Mouse (Mus musculus): ENCODE results near the gene Rxra. TPM values are rescaled to one million over a fixed set of nuclear protein-coding genes. Genes with fewer than 3 reads are reported as not detected.

The Rxra gene
- polyA plus RNA-seq, 1 experiment: 16.0 TPM

DNA sequence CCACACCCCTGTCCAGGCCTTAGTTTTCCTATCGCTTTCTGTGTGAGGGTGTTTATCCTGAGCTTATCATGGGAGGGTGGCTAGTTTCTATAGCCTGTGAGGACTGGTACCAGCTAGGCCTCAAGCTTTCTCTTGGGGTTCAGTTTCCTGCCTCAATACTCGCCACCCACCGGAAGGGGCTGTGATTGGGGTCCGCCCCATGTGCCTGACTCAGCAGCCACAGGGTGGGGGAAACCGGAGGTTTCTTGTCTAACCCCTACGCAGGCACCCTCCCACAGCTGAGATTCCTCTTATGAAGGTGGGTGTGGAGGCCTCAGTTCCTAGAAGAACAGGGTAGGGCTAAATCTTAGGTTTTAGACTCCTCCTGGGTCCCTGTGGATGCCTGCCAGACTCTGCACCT, 17.4 kb downstream of the Rxra start:
- DNase-seq (ENCODE audit: extremely low spot score in 1 of 2, low spot score in 1 of 2): no peak

DNA sequence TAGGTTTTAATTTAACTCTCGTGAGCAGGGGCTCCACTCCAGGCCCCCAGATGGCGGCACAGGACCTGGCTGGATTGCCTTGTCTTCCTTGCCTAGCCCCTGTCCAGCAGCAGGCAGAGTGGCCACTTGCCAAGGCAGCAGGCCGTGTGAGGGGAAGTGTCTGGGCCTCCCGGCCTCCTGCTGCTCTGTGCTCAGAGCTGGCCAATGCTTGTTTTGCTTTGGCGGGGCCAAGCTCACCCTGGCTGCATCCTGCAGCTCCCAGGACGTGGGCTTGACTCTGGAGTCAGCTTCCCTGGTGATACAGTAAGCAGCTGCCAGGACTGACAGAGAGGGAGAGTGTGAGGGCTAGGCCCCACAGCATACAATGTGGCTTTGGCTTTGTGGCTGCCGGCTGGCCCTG, 23.3 kb downstream of the Rxra start:
- peak; percentile 19 to 56 for DNase-seq (ENCODE audit: extremely low spot score in 1 of 2, low spot score in 1 of 2)

DNA sequence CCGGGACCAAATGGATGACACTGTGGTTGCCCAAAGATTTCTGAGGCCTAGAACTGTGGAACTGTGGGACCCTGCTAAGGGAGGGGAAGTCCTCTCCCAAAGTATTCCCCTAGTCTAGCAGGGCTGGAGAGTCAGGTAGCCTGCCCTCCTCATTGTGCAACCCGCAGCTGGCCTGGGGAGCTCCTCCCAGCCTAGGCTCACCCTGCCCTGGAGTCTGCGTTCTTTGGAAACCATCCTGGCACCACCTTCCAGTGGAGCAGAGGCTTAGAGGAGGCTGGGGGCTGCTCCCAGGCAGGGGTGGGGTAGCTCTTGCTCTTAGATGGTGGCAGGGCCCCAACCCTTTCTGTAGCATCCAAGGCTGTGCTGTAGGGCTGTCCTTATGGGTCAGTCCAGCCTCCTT, 26.0 kb downstream of the Rxra start:
- no peak for DNase-seq (ENCODE audit: extremely low spot score in 1 of 2, low spot score in 1 of 2)

DNA sequence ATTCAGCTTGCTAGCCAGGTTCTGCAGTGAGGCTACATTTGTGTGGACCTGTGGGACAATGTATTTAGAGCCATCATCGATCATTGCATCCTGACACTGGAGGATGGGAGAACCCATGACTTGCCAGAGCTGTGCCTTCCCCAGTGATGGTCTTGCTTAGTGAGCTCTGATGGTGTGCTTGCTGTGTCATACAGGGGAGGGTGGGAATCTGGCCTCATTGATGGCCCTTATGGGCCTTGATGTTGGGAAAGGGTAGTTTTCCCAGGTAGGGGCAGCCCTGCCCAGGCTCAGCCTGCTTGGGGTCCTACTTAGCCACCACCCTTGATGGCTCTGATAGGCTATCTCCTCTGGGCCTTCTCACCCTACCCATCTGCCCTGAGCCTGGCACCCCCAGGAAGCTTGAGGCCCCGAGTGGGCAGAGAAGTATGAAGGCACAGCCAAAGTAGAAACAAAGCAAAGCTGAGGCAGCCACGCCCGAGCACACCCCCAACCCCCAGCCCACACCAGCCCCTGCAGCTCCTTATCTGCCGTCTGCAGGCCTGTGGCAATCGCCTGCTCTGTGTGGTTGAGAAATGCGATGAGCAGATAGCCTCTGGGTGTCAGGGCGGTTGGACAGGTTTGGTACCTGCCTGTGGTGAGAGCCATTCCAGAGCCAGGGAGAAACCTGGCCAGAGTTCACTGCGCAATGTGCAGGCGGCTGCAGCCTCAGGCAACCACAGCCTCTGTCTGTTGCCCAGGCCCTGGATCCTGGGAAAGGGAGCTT, 26.8 kb downstream of the Rxra start:
- DNase-seq (ENCODE audit: extremely low spot score in 1 of 2, low spot score in 1 of 2): no peak

DNA sequence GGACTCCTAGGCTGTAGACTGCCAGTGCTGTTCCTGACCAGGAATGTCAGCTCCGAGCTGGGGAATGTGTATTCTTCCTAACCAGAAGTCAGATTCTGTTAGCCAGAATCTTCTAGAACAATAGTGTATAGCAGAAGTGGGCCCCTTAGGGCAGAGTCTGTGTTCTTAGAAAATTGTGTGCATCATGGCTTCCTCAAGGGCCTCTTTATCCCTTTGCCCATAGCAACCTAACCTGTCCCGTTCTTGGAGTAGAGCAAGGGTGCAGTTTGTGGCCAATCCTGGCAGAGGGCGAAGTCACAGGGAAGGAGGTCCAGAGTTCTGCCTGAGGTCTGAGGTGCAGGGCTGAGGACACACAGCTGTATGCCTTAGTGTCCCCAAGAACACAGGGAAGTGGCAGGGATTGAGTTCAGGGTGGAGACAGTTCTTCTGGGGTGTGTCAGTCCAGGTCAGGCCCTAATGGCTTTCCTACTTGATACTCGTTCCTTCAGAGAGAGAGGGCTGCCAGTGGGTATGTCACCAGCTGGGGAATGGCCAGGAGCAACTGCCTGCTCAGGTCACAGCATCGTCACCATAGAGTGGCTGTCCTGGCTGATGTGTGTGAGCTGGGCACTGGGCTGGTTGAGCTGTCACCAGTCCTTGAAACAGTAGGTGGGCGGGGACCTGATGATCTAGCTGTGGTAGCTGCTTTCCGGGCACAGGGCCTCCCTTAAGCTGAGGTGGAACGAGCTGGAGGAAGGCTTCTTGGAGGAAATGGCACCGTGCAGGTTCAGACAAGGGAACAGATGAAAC, 27.8 kb downstream of the Rxra start:
- DNase-seq (ENCODE audit: extremely low spot score in 1 of 2, low spot score in 1 of 2): no peak

DNA sequence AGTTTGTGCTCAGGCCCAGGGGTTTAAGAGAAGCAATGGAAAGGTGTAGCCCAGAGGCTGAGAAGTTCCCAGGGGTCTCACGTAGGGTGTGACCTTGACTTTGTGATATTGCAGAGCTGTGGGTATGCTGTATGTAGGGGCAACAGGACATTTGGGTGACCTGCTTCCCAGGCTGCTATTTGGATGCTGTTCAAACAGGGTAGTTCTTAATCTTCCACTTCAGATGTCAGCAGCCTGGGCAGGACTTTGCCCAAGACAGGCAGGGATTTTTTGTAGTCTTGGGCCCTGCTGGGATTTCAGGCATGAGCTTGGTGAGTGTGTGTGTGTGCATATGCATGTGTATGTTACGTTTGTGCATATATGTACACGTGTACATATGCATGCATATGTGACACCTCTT, 28.4 kb downstream of the Rxra start:
- no peak for DNase-seq (ENCODE audit: extremely low spot score in 1 of 2, low spot score in 1 of 2)

DNA sequence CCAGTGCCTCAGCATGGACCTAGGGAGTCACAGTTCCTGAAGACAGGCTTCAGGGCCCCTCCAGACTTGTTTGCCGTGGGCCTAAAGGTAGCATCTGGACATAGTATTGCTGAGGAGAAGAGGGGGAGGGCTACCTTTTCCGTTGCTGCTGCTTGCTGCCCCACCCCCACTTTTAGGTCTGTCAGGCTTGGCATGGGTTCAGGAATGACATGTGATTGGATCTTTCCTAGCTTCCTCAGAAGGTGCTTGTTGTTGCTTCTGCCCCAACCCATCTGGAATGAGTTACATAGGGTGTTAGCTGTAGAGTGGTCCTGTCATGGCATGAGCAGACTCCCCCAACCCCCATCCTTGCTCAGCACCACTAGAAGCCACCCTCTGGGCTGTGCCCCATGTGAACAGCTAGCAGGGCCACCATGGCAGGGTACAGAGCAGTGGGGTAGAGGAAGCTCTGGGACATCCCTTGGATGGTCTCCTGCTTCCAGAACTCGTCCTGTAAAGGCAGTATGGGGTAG, 34.7 kb downstream of the Rxra start:
- no peak for DNase-seq (ENCODE audit: extremely low spot score in 1 of 2, low spot score in 1 of 2)

DNA sequence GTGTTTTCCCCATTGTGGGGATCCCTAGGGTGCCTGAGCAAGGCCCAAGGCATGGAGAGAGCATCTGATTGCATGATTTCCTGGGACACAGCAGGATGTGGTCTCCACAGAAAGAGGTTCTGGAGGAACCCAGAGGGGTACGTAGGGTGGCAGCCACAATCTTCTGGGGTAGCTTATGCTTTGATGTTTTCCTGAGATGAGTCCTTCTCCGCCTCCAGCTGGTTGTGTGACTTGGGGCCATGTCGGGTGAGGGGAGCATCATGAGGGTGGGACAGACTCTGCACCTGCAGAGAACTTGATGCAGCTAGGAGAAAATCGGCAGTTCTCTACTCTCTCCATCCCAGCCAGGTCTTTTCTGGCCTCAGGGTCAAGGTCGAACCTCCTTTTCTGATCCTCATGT, 36.4 kb downstream of the Rxra start:
- no peak for DNase-seq (ENCODE audit: extremely low spot score in 1 of 2, low spot score in 1 of 2)

DNA sequence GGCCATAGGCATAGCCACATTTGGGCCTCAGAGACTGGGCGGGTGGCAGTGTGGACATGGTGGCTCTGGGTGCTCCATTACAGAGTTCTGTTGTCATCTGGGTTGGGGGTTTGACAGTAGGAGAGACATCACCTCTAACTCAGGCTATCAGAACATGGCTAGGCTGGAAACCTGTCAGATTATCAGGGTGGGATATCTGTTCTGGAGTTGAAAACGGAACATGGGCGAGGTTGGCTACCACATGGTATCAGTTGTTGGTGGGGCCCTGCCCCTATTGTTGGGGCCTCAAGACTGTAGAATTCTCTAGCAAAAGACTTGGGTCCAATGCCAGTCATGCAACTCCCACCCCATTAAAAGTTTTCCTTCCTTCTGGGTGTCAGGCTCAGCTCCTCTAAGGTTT, 37.1 kb downstream of the Rxra start:
- no peak for DNase-seq (ENCODE audit: extremely low spot score in 1 of 2, low spot score in 1 of 2)

DNA sequence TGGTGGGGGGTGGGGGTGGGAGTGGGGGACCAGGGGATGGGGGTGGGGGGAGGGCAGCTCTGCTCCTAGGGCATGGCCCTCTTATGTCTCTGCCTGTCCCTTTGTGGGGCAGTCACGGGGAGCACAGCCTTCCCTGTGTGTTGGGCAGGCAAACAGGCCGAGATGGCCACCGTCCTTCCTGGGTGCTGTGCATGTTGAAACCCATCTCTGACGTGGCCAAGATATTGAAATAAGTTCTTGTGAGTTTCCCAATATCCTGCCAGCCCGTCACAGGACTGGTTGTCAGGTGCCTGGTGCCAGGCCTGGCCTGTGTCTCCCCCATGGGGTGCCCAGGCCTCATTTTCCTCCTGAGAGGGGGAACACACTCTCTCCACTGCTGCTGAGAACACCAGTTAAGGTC, 37.9 kb downstream of the Rxra start:
- no peak for DNase-seq (ENCODE audit: extremely low spot score in 1 of 2, low spot score in 1 of 2)

DNA sequence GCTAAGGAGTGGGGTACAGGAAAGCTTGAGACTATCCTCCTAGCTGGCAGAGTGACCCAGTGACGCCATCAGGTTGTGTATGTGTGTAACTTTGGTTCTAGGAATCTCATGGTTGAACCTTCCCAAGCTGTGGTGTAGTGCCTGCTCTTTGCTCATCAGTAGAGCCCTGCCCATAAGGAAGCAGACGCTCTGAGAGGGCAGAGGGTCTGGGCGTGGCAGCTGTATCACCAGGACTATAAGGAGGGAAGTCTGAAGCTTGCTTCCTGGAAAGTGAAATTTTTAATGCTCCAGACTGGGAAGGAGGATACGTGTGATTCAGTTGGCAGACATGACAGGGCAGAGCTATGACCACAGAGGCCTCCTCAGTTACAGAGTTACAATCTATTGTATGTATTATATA, 39.0 kb downstream of the Rxra start:
- DNase-seq (ENCODE audit: extremely low spot score in 1 of 2, low spot score in 1 of 2): no peak

DNA sequence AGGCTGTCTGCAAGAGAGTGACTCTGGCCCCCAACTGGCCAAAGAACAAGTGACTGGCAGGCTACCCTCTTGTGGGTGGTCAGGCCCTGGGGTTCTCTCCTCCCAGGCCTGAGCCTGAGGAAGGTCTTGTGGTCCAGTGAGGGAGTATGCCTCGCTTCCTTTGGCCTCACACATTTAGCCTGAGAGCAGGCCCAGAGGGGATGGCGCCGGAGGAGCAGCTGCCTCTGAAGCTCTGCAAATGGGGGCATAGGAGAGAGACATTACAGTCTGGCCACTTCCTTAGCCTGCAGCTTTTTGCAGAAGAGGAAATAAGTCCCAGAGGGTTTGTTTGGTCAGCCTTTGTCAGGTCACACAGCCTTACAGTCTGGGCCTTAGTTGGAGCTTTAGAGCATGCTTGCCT, 40.1 kb downstream of the Rxra start:
- DNase-seq (ENCODE audit: extremely low spot score in 1 of 2, low spot score in 1 of 2): no peak

DNA sequence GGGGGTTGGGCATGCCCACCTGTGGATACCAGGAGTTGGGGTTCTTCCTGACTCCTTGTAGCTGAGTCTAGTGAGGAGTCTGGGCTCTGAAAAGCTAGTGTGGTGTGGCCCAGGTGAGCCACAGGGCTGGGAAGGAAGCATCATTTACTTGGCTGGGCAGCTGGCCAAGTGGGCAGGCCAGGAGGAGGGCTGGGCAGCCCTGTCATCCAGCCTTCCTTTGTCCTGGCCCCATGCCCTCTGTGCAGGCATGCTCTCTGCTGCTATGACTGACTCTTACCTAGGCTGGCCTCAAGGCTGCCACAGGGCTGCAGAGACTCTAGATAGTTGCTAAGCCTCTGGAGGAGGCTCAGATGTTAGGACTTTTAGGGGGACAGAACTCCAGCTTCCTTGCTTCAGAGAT, 42.0 kb downstream of the Rxra start:
- DNase-seq (ENCODE audit: extremely low spot score in 1 of 2, low spot score in 1 of 2): no peak

DNA sequence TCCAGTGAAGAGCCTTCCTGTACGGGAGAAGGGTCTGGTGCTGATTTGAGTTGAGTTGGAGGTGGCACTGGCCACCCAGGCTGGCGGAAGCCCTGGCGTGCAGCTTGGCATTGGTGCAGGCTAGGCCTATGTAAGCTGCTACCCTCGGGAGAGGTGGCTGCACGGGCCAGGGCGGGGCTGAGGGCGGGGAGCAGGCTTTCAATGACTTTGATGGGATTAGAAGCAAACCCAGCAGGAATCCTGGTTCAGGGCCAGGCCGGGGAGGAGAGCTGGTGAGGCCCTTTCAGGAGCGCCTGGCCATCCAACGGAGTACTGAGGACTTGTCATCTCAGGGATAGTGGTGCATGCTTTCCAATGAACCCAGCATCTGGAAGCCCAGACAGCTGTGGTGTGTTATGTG, 43.4 kb downstream of the Rxra start:
- DNase-seq (ENCODE audit: extremely low spot score in 1 of 2, low spot score in 1 of 2): no peak

DNA sequence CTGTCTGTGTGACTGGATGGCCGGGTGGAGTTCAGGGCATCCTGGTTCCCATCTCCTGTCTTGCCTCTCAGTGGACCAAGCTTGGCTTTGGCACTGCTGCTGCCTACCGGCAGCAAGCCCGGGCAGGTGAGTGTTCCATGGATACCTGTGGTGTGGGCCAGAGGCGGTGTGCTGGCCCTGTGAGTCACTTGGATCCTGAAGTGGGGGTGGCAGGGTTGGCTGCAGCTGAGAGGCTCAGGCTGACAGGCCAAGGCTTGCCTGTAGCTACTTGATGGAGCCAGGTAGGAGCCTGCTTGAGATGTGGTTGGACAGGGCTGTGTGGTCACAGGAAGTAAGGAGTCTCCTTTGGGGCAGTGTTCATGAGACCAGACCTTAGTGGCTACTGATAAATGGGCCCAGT, 45.4 kb downstream of the Rxra start:
- DNase-seq (ENCODE audit: extremely low spot score in 1 of 2, low spot score in 1 of 2): no peak

DNA sequence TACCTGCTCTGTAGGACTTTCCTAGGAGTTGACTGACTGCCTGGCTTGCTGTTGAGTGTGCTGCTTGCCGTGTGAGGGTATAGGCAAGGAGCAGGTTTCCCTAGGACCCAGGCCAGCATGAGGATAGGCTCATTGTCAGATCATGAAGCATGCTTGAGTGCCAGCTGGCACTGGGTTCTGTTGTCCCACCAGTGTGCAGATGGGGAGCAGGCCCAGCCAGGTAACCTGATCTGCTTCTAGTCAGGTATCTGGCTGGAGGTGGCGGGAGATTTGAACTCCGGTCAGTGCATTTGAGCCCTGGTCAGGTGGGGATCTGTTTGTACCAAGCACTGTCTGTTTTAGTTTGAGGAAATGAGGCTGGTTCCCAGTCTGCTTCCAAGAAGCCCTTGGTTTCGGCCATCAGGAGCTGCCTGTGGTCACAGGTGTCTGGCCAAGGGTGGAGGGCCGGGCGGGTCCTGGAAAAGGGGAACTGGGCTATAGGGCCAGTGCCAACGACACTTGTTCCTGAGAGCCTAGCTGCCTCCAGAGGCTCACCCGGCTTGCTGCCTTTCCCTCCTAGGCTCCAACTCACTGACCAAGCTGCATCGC, 48.6 kb downstream of the Rxra start:
- no peak for DNase-seq (ENCODE audit: extremely low spot score in 1 of 2, low spot score in 1 of 2)

DNA sequence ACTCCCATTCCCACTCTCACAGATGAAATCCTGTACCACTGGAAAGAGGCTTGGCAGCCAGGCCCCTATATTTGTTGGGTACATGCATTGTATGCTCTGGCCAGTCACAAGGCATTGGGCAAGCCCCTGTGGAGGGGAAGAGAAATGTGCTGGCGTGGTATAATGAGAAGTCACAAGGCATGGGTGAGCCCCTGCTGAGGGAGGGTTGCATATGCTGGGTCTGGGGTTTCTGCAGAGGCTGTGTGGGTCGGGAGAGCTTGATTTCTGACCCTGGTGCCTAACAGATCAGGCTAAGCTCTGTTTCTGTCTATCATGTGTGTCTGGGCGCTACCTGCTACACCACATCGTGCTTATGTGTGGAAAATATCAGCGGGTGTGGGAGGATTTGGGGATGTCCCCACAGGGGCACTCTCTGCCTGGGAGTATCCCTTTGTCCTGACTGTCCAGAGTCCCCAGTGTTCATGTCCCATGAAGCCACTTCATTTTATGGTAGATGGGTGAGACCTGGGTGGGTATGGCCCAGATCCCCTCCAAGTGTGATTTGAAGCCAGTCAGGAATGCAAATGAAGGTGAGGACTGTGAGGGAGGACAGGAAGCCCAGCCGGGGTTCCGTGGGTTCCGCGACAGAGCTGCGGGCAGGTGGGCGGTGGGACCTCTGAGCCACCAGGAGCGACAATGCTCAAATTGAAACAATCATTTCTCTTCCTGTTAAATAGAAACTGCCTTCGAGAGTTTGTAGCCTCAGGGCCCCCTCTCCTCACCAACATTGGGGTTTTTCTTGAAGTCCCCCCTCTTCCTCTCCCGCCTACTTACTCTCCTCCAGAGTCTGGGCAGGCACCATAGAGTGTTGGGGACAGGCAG, 52.0 kb downstream of the Rxra start:
- DNase-seq (ENCODE audit: extremely low spot score in 1 of 2, low spot score in 1 of 2): no peak

DNA sequence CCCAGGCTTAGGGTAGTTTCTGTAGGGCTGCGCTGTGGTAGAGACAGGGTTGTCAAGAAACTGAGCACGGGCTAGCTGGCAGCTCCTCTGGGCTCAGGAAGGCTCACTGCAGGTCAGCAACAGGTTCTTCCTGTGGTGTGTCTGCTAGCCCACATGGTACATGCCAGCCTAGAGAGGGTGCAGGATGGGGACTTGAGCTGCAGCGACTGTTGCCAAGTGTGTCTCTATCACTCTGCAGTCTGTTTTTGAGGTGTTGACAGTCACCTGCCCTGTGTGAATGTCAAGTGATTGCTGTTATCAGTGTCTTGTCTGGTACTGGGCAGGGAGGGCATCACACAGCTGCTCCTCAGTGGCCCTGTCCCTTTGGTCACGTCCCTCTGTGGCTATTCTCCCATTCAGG, 52.8 kb downstream of the Rxra start:
- DNase-seq (ENCODE audit: extremely low spot score in 1 of 2, low spot score in 1 of 2): no peak

DNA sequence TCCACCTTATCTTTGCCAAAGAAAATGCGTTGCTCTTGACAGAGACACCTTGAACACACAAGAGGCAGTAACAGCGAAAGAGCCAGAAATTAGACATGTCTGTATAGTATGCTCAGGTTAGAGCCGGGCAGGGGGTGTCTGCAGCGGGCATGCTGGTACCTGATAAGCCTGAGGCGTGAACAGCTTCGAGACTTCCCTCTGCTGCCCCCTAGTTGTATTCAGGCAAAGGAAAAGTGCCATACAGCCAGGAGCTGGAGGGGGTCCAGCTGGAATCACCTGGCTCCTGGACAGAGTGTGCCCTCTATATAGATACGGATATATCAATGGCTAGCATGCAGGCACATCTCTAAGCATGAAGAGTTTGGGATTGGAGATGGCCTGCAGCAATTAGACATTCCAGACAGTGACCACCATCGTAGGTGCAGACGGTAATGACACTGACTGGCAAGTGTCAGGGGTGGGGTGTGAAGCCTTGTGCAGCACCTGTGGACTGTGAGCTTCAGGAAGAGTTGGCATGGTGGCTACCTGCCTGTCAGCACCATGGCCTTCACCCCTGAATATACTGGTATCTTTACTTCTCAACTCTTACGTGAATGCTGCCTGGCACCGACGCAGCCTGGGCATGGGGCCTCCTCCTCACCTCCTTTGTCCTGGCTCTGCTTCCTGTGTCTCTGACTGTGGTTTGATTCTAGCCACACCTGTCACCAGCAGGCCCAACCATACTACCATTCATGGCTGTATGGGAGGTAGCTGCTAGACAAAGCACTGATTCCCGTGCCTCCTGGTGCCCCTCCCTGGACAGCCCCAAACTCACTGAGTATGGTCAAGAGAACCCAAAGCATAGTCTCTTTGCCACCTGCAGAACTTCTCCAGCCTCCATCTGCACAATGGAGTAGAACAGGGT, 54.0 kb downstream of the Rxra start:
- peak in 1 of 2 experiments; percentile 59 for DNase-seq (ENCODE audit: extremely low spot score in 1 of 2, low spot score in 1 of 2)

DNA sequence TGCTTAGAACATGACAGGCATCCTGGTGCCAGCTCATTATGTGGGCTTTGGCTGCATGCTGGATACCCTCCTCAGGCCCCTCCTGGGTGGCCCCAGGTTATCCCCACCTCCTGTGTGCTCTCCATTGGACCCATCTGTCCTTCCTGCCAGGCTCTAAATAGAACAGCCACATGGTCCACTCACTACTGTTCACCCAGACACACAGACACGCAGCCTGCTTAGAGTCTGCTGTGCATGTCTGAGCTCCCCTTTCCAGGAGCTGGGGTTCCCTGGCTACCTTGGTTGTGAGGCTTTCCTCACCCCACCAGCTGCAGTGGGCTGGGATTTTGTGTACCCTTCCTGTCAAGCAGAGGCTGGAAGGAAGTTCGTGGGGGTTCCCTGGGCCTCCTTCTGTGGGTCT, 56.8 kb downstream of the Rxra start:
- DNase-seq (ENCODE audit: extremely low spot score in 1 of 2, low spot score in 1 of 2): no peak

All from frontal cortex, adult 2 months (tissue).